Mouse (Mus musculus): ENCODE measurements around the gene Plch2.
A peak's percentile ranks its signal among the peaks of the same experiment; 100 is the strongest.
"Not testable (repeated sequence)": the region's sequence is repeated elsewhere in the genome, so short reads cannot be mapped to it uniquely, and the experiment has no call there.

Gene Plch2

GRCm38 (mm10) chr4:155056724-155057123 is at the start of gene Plch2:
Plch2 (minus strand) TSS chr4:155056784.
- DNase-seq (ENCODE audit: low spot score in 2 of 2) = peak in 1 of 2 experiments; percentile 71

DNA sequence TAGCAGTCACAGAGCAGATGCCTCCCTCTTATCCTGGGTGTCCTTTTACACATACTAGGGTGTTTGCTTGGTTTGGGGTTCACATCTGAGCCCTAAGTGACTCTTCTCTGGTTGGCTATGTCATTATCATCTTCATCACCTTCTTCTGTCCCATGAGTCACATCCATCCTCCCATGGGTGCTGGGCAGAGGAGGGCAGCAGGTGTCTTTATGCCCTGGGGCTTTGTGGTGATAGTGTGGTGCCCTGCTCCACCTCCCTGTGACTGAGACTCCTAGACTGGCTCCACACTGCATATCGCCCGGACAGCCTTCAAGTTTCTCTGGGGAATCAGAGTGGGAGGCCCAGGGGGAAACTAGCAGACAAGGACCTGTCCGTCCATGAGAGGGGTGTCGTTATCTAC is 42.0 kb upstream of the Plch2 start:
- DNase-seq (ENCODE audit: low spot score in 2 of 2) = no peak

DNA sequence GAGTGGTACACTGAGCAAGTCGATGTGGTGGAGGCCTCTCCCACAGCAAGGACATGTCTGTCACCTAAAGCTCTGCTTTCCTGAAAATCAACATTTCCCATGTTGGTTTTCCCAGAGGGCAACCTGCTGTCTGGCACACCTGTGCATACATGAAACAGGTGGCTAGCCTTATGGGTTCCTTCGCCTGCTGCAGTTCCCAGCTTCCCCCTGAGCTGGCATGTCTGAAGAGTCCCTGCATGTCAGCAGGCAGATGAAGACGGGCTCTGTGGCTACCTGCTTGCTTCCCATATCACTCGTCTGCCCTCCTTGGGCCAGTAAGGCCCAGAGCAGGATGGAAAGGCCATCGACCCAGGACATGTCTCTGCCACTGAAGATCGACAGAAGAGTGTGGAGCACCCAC is 40.9 kb upstream of the Plch2 start:
- no peak for DNase-seq (ENCODE audit: low spot score in 2 of 2)

DNA sequence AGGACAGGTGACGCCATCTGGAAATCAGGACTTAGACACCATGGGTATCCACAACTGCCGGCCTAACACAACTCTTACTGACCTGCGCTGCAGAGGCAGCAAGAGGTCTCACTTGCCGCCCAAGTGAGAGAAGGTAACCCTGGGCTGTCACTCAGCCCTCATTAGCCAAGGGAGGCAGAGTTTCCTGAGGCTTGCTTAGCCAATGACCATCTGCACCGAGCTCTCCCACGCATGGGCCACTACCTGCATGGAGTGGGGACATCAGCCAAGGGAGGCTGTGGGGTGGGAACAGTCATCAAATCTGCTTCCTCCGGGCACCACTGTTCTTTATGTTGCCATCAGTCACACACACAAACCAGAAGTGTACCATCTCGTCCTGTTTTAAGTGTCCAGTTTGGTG is 39.4 kb upstream of the Plch2 start:
- no peak for DNase-seq (ENCODE audit: low spot score in 2 of 2)

DNA sequence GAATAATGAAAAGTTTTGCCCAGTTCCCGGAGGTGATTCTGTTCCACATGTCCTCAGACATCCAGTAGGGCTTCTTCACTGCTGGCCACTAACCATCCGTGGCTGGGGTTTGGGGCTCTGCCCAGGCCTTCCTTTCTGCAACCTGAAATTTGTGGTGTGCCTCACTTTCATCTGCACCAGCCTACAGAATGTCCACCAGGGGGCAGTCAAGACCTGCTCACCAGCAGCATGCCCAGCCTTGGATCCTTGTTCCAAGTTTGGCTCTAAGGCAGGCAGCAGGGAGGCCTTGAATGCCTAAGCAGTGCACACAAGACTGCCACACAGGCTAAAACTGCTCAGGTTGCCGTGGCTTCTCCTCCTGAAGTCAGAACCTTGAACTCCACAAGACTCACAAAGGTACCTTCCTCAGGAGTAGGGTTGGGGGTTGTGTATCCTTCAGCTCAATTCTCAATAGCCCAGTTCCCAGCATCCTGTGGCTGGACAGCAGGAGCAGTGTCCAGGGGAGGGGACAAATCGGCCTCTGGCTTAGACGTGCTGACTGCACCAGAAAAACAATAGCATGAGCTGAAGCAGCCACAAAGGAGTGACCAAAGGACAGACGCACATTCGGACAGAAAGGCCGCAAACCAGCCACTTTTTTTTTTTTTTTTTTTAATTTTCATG is 38.8 kb upstream of the Plch2 start:
- peak; percentile 71 to 83 for DNase-seq (ENCODE audit: low spot score in 2 of 2)

- no peak for DNase-seq (ENCODE audit: low spot score in 2 of 2)
Observed at GRCm38 (mm10) chr4:155094565-155094964, 38.0 kb upstream of the Plch2 start.

DNA sequence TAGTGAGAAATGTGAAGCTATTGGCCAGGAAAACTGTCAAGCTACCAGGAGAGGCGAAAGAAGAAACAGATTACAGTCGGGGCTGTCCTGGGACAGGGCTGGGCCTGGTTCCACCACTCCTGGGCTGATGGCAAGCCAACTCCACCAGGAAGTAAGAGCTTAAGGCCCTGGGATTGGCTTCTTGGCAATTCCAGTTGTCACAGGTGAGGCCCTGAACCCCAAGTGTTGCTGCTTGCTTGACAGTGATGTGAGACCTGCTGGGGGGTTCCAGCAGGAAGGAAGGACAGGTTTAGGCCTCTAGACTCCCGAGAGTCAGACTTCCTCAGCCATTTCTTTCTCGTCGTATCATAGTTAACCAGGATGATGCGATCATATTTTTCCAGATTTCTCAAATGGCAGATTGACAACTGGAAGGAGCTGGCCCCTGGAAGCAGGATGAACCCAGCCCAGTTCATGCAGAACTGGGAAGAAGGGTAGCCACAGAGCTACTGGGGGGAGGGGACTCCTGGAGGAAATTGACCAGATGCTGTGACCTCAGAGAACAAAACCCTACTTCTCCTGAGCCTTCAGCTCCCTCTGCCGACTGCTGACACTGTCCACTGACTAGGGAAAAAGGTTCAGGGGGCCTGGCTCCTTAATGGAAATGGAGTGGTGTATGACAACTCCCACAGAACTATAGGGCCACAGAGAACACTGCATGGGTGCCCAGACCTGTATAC is 37.0 kb upstream of the Plch2 start:
- DNase-seq (ENCODE audit: low spot score in 2 of 2) = no peak

DNA sequence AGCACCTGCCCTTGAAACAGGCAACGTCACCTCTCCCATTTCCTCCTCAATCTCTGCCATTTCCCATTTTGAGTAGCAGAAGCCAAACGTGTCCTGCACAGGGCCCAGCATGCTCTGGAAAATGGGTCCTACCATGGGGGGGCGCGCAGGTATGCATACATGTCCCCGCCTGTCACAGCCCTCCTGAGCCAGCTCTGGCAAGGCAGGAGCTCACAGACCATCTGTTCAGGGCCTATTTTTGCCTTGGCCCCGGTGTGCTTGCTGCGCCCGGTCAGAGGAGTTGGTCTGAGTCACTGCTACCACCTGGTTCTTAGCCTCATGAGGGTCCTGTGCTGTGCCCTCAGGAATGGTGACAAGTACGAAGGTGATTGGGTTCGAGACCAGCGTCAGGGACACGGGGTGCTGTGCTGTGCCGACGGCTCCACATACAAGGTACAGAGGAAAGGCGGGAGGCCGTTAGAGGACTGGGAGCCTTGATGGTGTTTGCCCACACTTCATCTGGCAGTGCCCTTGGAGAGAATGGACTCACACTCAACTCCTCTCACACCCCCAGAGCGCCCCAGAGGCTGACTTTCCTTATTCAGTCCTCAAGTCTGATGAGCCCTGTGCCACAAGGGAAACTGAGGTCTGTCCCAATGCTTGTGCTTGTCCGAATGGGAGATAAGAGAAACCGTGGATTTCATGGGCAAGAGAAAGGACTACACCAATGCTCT is 36.3 kb upstream of the Plch2 start:
- DNase-seq (ENCODE audit: low spot score in 2 of 2) = no peak

DNA sequence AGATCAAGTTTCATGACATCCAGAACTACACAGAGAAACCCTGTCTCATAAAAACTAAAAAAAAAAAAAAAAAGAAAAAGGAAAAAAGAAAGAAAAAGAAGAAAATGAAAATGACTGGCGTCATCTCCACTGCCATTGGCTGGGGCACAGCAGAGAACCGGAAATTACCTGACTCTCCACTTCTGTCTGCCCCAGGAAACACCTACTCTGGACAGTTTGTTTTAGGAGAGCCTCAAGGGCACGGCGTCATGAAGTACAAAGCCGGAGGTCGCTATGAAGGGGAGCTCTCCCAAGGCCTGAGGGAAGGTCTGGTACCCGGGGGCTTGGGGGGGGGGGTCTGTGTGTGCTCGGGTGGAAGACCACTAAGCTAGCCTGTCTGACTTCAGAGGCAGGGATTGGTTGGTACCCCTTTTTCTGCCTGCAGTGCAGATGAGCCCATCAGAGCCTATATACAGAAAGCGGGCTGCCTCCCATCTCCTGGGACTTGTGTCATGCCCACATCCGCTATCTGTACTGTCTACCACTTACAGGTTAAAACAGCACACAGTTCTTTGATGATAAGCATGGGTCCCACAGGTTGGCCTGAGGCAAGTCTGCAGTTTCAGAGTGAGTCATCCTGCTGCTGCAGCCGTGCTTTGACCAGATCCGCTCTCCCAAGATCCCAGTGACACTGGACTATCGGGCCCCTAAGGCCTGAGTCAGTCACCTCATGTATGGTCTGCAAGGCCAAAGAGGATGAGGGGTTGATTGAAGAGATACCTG is 34.3 kb upstream of the Plch2 start:
- no peak for DNase-seq (ENCODE audit: low spot score in 2 of 2)

GRCm38 (mm10) chr4:155090147-155090546 is 33.6 kb upstream of the Plch2 start:
- DNase-seq (ENCODE audit: low spot score in 2 of 2) = no peak

GRCm38 (mm10) chr4:155089241-155089640 is 32.7 kb upstream of the Plch2 start:
- DNase-seq (ENCODE audit: low spot score in 2 of 2) = no peak

GRCm38 (mm10) chr4:155086108-155087024 is 29.8 kb upstream of the Plch2 start, which contains the start of the genes Rer1 and Morn1:
Rer1 (minus strand) TSS chr4:155086382.
Morn1 (plus strand) TSS chr4:155086577.
- DNase-seq (ENCODE audit: low spot score in 2 of 2) = peak; percentile 99 to 100

- no peak for DNase-seq (ENCODE audit: low spot score in 2 of 2)
Observed at GRCm38 (mm10) chr4:155085206-155086107, 28.9 kb upstream of the Plch2 start.

DNA sequence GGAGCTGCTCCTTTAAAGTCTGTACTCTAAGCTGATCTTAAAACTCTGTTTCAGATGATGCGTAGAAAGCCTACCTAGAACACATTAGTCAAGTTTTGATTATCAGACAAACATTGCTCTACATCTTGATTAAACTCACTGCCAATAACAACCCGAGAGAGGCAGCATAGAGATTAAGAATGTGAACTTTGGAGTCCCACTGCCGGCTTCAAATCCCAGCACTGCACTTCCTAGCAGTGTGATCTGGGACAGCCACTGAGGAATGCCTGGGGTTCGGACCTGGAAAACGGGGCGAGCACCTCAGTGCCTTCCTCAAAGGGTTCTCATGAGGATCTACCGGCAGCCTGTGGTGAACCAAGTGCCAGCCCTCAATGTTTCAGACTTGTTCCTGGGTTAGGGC is 27.8 kb upstream of the Plch2 start:
- no peak for DNase-seq (ENCODE audit: low spot score in 2 of 2)

DNA sequence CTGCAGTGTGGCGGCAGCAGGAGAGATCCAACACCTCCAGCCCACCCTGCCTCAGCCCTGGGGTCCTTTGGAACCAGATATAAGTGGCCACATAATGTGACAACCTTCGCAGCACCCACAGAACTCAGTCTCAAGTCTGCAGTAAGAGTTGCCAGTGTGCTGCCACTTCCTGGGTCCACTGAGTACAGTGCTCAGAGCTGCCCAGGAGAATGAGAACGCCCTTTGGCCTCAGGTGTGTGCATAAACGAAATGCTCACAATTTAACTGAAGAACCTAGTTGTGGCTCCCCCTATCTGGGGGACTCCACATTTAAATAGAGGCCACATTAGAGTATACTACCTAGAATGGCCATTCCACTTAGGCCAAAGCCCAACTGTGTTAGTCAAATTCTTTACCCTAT is 27.0 kb upstream of the Plch2 start:
- no peak for DNase-seq (ENCODE audit: low spot score in 2 of 2)

DNA sequence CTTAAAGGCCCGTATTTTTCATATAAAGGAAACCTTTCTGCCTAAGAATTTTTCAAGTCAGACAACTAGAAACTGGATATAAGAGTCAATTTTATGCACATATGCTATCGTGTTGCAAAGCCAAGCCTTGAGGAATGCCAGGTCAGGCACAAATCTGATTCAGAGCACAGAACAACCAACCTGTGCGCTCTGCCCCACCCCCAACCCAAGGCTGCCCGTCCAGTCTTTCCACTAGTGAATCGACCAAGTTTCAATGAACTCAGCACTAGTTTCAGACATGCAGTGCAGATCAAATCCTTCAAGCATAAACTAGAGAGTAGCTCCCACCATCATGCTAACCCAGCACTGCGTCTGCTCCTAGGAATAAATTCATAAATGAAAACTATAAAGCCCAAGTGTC is 23.1 kb upstream of the Plch2 start:
- peak in 1 of 2 experiments; percentile 76 for DNase-seq (ENCODE audit: low spot score in 2 of 2)

GRCm38 (mm10) chr4:155078808-155079207 is 22.2 kb upstream of the Plch2 start:
- not testable (repeated sequence) for DNase-seq (ENCODE audit: low spot score in 2 of 2)

GRCm38 (mm10) chr4:155076677-155077076 is 20.1 kb upstream of the Plch2 start:
- DNase-seq (ENCODE audit: low spot score in 2 of 2) = no peak

- no peak for DNase-seq (ENCODE audit: low spot score in 2 of 2)
Observed at GRCm38 (mm10) chr4:155075813-155076212, 19.2 kb upstream of the Plch2 start.

DNA sequence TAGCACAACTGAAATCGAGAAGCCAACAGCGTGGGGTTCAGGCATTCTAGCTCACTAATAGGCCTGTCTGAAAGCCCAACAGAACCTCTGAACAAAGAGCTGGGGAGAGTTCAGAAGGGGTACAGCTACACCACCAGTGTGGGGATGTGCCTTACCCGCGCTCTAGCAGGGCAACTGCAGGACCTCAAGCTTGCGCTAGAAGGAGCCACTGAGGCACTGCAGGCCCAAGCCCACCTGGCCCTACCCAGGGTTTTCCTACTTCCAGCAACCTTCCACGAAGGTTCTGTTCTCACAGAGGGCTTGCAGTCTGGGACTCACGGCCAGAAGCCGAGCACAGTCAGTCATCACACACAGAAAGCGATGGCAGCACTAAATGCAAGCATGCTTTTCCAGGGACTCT is 18.6 kb upstream of the Plch2 start:
- DNase-seq (ENCODE audit: low spot score in 2 of 2) = no peak

Measured in urinary bladder, adult 18-20 months (tissue).